Mouse (Mus musculus) testis, adult 2 months (tissue): ENCODE measurements around the gene Tmem164. TPM values are rescaled to one million over a fixed set of nuclear protein-coding genes. Genes with fewer than 3 reads are reported as not detected.
A peak's percentile ranks its signal among the peaks of the same experiment; 100 is the strongest.

Source experiments
- H3K27ac ChIP-seq: fragments of 200-500 bp; 2 replicates; pipeline ENCODE4 v1.5.1; 2012; ENCODE audit warnings: low read depth, low read length; ENCODE audit not compliant: control insufficient read depth, insufficient read depth
- H3K27me3 ChIP-seq: fragments of 200-500 bp; 2 replicates; pipeline ENCODE4 v1.6.1; 2012; ENCODE audit warnings: mild to moderate bottlenecking, low read length, moderate library complexity; ENCODE audit not compliant: control insufficient read depth, insufficient read depth
- H3K36me3 ChIP-seq: fragments of 200-500 bp; 2 replicates; pipeline ENCODE4 v1.6.1; 2012; ENCODE audit warnings: mild to moderate bottlenecking, low read length; ENCODE audit not compliant: control insufficient read depth, insufficient read depth
- H3K4me1 ChIP-seq: fragments of 200-500 bp; 2 replicates; pipeline ENCODE4 v1.6.1; 2012; ENCODE audit warnings: low read length; ENCODE audit not compliant: control insufficient read depth, insufficient read depth
- H3K4me3 ChIP-seq: fragments of 200-500 bp; 2 replicates; pipeline ENCODE4 v1.5.1; 2012; ENCODE audit warnings: low read depth, mild to moderate bottlenecking, low read length, moderate library complexity, mixed read lengths; ENCODE audit not compliant: control insufficient read depth
- CTCF ChIP-seq: fragments of 200-500 bp; IDR thresholded peaks from 2 replicates; pipeline ENCODE4 v1.5.1; 2012; ENCODE audit warnings: low read depth, mild to moderate bottlenecking, inconsistent platforms, low read length, moderate library complexity; ENCODE audit not compliant: control insufficient read depth, insufficient read depth, insufficient replicate concordance
- POLR2A ChIP-seq: fragments of 200-500 bp; IDR thresholded peaks from 2 replicates; pipeline ENCODE4 v1.6.1; 2012; ENCODE audit warnings: low read depth, mild to moderate bottlenecking, inconsistent platforms, low read length, moderate library complexity; ENCODE audit not compliant: control insufficient read depth
- polyA plus RNA-seq: library from polyadenylated mRNA; depleted of rRNA; stranded (reverse); fragments of >200 nt; gene quantifications from 2 replicates; pipeline ENCODE4 v1.2.3, GENCODE M21; 2012

Gene Tmem164
- polyA plus RNA-seq, 1 experiment = 5.5 TPM

- no peak for TF ChIP-seq POLR2A
- TF ChIP-seq CTCF = no peak
- Histone ChIP-seq H3K27me3 (no peaks in the 10 kb centered on the region), H3K4me1 (peaks cover 5% of the 10 kb centered on the region), H3K4me3 (no peak overlapping the region), H3K36me3 (no peaks in the 10 kb centered on the region), H3K27ac (no peak overlapping the region)
Measured at GRCm38 (mm10) chrX:142829267-142829666, 148.1 kb downstream of the Tmem164 start.

GRCm38 (mm10) chrX:142829866-142830470 is 148.8 kb downstream of the Tmem164 start:
- Histone ChIP-seq H3K4me1 (peaks cover 5% of the 10 kb centered on the region), H3K27ac (peak overlapping the region; percentile 78), H3K36me3 (no peaks in the 10 kb centered on the region), H3K27me3 (no peaks in the 10 kb centered on the region), H3K4me3 (no peak overlapping the region)
- no peak for TF ChIP-seq CTCF

GRCm38 (mm10) chrX:142830572-142830971 is 149.4 kb downstream of the Tmem164 start:
- Histone ChIP-seq H3K4me3 (no peak overlapping the region), H3K4me1 (peaks cover 5% of the 10 kb centered on the region), H3K27ac (peak overlapping the region; percentile 78), H3K36me3 (no peaks in the 10 kb centered on the region), H3K27me3 (no peaks in the 10 kb centered on the region)
- TF ChIP-seq CTCF = no peak
- TF ChIP-seq POLR2A = no peak

- Histone ChIP-seq H3K27ac (peak overlapping the region; percentile 59), H3K4me1 (peaks cover 5% of the 10 kb centered on the region), H3K27me3 (no peaks in the 10 kb centered on the region), H3K36me3 (no peaks in the 10 kb centered on the region), H3K4me3 (no peak overlapping the region)
- TF ChIP-seq POLR2A (no peak), CTCF (no peak)
Measured at GRCm38 (mm10) chrX:142832221-142832620, 151.0 kb downstream of the Tmem164 start.

- H3K4me3 ChIP-seq = no peak overlapping the region
- peak overlapping the region; percentile 87 for H3K27ac ChIP-seq
- peaks cover 5% of the 10 kb centered on the region for H3K4me1 ChIP-seq
- no peaks in the 10 kb centered on the region for H3K27me3 ChIP-seq
- TF ChIP-seq POLR2A = no peak
- TF ChIP-seq CTCF = no peak
- H3K36me3 ChIP-seq = no peaks in the 10 kb centered on the region
Measured at GRCm38 (mm10) chrX:142833164-142833796, 152.1 kb downstream of the Tmem164 start.

- Histone ChIP-seq H3K36me3 (no peaks in the 10 kb centered on the region), H3K4me1 (peaks cover 8% of the 10 kb centered on the region), H3K27me3 (no peaks in the 10 kb centered on the region), H3K4me3 (no peak overlapping the region), H3K27ac (peak overlapping the region; percentile 51; the same call in 1 of the 2 replicates)
- TF ChIP-seq CTCF (no peak), POLR2A (no peak)
Measured at GRCm38 (mm10) chrX:142834807-142835206, 153.6 kb downstream of the Tmem164 start.

- Histone ChIP-seq H3K27ac (peak overlapping the region; percentile 53; the same call in 1 of the 2 replicates), H3K4me3 (no peak overlapping the region), H3K36me3 (no peaks in the 10 kb centered on the region), H3K4me1 (peaks cover 5% of the 10 kb centered on the region), H3K27me3 (no peaks in the 10 kb centered on the region)
- TF ChIP-seq POLR2A = no peak
- TF ChIP-seq CTCF = no peak
Measured at GRCm38 (mm10) chrX:142836399-142836798, 155.2 kb downstream of the Tmem164 start.

GRCm38 (mm10) chrX:142837316-142837715 is 156.1 kb downstream of the Tmem164 start:
- H3K4me1 ChIP-seq = peaks cover 5% of the 10 kb centered on the region

More at GRCm38 (mm10) chrX:142837316-142837715, 156.1 kb downstream of the Tmem164 start:
- TF ChIP-seq CTCF (no peak), POLR2A (no peak)
- no peaks in the 10 kb centered on the region for H3K27me3 ChIP-seq
- no peaks in the 10 kb centered on the region for H3K36me3 ChIP-seq
- no peak overlapping the region for H3K4me3 ChIP-seq
- 0 out of 2 replicates have a peak overlapping the region, but pooled peaks have one; percentile 36 for H3K27ac ChIP-seq
